ENCODE assay signal across 20 mouse cellular contexts in the genomic region with DNA sequence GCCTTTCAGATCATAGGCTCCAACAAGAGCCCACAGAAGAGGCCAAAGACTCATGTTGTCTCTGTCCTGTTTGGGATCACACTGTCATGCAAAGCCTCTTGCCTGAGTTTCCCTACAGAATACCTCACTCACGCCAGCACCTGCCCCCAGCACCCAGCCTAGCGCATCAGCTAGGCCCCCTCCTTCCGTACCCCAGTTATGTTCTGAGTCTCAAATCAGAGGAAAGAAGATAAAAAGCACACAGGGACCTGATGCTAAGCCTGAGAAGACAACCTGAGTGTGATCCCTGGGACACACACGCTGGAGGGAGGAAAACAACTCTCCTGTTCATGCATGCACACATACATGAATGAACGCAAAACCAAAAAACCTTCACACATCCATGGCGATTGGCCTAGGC.
"Had no signal": no experiment of that assay in that cellular context is flagged by ENCODE, and none has a peak within 500 bp of the region (broad histone marks: within the 10 kb centered on the region; RNA-seq: fewer than 3 reads in every experiment).

No protein-coding gene starts in this region.

- H3K27me3 ChIP-seq: intestine, embryonic 15.5 days; stomach, embryonic 15.5 days had no signal

- DNase-seq: kidney, adult 11 months; kidney, adult 8-10 months; kidney, postnatal 10 days; kidney, postnatal 36 days; layer of hippocampus, postnatal 36 days; left cerebral cortex, postnatal 4 days; liver, postnatal 0 days; lung, embryonic 14.5 days; lung, postnatal 36 days had no signal

- H3K27ac ChIP-seq: intestine, embryonic 15.5 days; kidney, embryonic 15.5 days; left cerebral cortex, adult 2 months; limb, embryonic 12.5 days; limb, embryonic 15.5 days; liver, embryonic 14.5 days; midbrain, embryonic 10.5 days; midbrain, embryonic 13.5 days; stomach, embryonic 15.5 days had no signal

- H3K36me3 ChIP-seq: intestine, embryonic 15.5 days; midbrain, embryonic 13.5 days; stomach, embryonic 15.5 days had no signal

- H3K4me3 ChIP-seq: intestine, embryonic 15.5 days; kidney, embryonic 15.5 days; left cerebral cortex, adult 2 months; limb, embryonic 12.5 days; limb, embryonic 15.5 days; megakaryocyte, embryonic 14.5 days; midbrain, embryonic 10.5 days; midbrain, embryonic 13.5 days; myocyte; stomach, embryonic 15.5 days had no signal
